Mouse (Mus musculus) midbrain, embryonic 14.5 days (tissue): Measurements from ENCODE around the gene Plscr3. TPM values are rescaled to one million over a fixed set of nuclear protein-coding genes. Genes with fewer than 3 reads are reported as not detected.
A peak's percentile ranks its signal among the peaks of the same experiment; 100 is the strongest.

Source experiments
- ATAC-seq: fragments of 200-750 bp; cut with Nextera tagmentation; 2 replicates; pipeline ENCODE4 v1.8.0; 2017; ENCODE audit warnings: moderate number of reproducible peaks, moderate library complexity; ENCODE audit not compliant: low FRiP score, low TSS enrichment
- DNase-seq: peaks from one replicate; pipeline ENCODE4 v3.0.0-alpha.2; 2015
- H3K27ac ChIP-seq: fragments of 300-500 bp; sonication (generic); replicated peaks from 2 replicates; pipeline ENCODE4 v1.5.1; 2014; ENCODE audit warnings: mild to moderate bottlenecking, low read depth, low read length, moderate library complexity
- H3K27me3 ChIP-seq: fragments of 300-500 bp; sonication (generic); 2 replicates; pipeline ENCODE4 v1.6.1; 2014; ENCODE audit warnings: low read length, control low read depth, mixed read lengths; ENCODE audit not compliant: control insufficient read depth, insufficient read depth
- H3K36me3 ChIP-seq: fragments of 300-500 bp; sonication (generic); 2 replicates; pipeline ENCODE4 v1.6.1; 2014; ENCODE audit warnings: low read length, control low read depth; ENCODE audit not compliant: control insufficient read depth, insufficient read depth
- H3K4me1 ChIP-seq: fragments of 300-500 bp; sonication (generic); 2 replicates; pipeline ENCODE4 v1.6.1; 2014; ENCODE audit warnings: mild to moderate bottlenecking, antibody characterized with exemption, low read length, control low read depth; ENCODE audit not compliant: control insufficient read depth, insufficient read depth
- H3K4me2 ChIP-seq: fragments of 300-500 bp; sonication (generic); 2 replicates; pipeline ENCODE4 v1.6.1; 2014; ENCODE audit warnings: mild to moderate bottlenecking, low read length, moderate library complexity
- H3K4me3 ChIP-seq: fragments of 300-500 bp; sonication (generic); replicated peaks from 2 replicates; pipeline ENCODE4 v1.5.1; 2014; ENCODE audit warnings: low read depth, low read length
- H3K9ac ChIP-seq: fragments of 300-500 bp; sonication (generic); replicated peaks from 2 replicates; pipeline ENCODE4 v1.6.1; 2014; ENCODE audit warnings: mild to moderate bottlenecking, low read length, moderate library complexity
- H3K9me3 ChIP-seq: fragments of 300-500 bp; sonication (generic); 2 replicates; pipeline ENCODE4 v1.6.1; 2016; ENCODE audit warnings: low read length, control low read depth, mixed read lengths; ENCODE audit not compliant: control insufficient read depth
- WGBS: fragments of 180-500 bp; shearing (Covaris S2); extraction: QIAGEN DNeasy Blood & Tissue Kit; methylation state at CpG from one replicate; pipeline ENCODE4 v1.1.7; 2014; 5-methylcytosine and 5-hydroxymethylcytosine counted together
- polyA plus RNA-seq: library from polyadenylated mRNA; unstranded; fragments of >200 nt; fragmentation: Nextera tagmentation; extraction: Ambion mirVana; gene quantifications from 2 replicates; pipeline ENCODE4 v1.2.1, GENCODE M21; 2014

The Plscr3 gene
- polyA plus RNA-seq, 1 experiment from 2014 or later = 51.9 TPM

DNA sequence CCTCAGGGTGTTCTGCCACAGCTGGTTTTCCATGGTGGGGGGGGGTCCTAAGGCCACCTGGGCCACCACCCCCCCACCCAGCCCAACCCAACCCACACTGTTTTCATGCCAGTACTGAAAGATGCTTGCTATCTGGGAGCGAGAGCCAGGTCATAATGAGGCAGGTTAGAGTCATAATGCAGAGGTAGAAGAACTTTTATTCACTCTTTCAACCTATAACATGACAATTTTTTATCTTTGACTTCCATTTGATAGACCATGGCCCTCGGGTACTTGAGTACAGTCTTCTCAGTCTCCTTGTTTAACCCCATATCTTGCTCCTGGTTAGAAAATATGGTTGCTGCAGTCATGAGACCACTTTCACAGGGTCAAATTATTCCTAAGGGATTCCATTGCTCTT, 27.8 kb upstream of the Plscr3 start, which contains the start of gene Spem2:
Gene Spem2 (minus strand): TSS at position 101 of the 400 bp plus-strand sequence.
- Histone ChIP-seq H3K4me1 (no peaks in the 10 kb centered on the region), H3K36me3 (no peaks in the 10 kb centered on the region), H3K27me3 (no peaks in the 10 kb centered on the region), H3K27ac (no peak within 1 kb of the TSS), H3K4me3 (no peak within 1 kb of the TSS), H3K9me3 (0 out of 2 replicates have a peak, but pooled peaks cover 7% of the 10 kb centered on the region), H3K4me2 (no peak within 1 kb of the TSS), H3K9ac (no peak within 1 kb of the TSS)
- no peak for ATAC-seq
- whole genome bisulfite sequencing = 80% methylated on average over 2 of the region's 2 CpGs
- DNase-seq = no peak

DNA sequence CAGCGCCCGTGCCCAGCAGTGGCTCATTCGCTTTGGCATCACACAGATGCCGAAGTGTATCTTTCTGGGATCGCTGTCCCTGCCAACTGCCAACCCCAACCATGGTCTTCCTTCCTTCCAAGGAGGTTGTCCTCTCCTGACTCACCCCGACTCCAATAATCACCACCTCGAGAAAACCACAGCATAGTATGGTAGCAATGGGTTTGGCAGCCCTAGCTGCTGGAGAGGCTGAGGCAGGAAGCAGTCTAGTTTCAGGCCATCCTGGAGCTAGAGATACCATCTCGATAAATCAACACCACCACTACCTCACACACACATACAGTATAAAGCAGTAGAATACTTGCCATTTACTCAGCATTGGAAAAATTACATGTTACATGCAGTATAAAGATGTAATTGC, 27.3 kb upstream of the Plscr3 start:
- 93% methylated on average over 8 of the region's 8 CpGs for WGBS
- 0 out of 2 replicates have a peak, but pooled peaks cover 7% of the 10 kb centered on the region for H3K9me3 ChIP-seq
- no peak overlapping the region for H3K27ac ChIP-seq
- peaks cover 1% of the 10 kb centered on the region for H3K36me3 ChIP-seq
- no peak for DNase-seq
- no peak overlapping the region for H3K4me2 ChIP-seq
- ATAC-seq = no peak
- no peak overlapping the region for H3K9ac ChIP-seq
- H3K4me1 ChIP-seq = no peaks in the 10 kb centered on the region
- no peak overlapping the region for H3K4me3 ChIP-seq
- no peaks in the 10 kb centered on the region for H3K27me3 ChIP-seq

DNA sequence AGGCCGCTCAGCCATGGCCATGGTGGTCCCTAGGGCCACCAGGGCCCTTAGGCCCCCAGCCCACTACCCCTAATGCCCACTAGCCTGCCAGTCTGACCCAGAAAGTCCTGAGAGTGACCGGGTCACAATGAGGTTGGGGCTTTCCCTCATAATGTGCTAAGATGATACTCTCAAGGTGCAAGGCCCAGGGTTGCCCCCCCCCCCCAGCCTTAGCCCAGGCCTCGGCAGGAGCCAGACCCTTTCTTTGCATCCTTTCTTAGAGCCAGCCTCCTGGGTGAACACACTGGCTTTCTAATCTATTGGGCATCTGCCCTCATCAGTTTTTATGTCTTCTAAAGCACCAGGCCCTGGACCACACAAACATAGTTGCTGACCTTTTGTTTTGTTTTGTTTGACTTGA, 24.1 kb upstream of the Plscr3 start, which contains the start of gene Spem1:
Gene Spem1 (minus strand): TSS at position 101 of the 400 bp plus-strand sequence.
- ATAC-seq (no peak), DNase-seq (no peak)
- H3K4me3 ChIP-seq = no peak within 1 kb of the TSS
- no peaks in the 10 kb centered on the region for H3K4me1 ChIP-seq
- no peak within 1 kb of the TSS for H3K4me2 ChIP-seq
- peaks cover 33% of the 10 kb centered on the region for H3K36me3 ChIP-seq
- 87% methylated on average over 3 of the region's 3 CpGs for WGBS
- H3K27ac ChIP-seq = no peak within 1 kb of the TSS
- no peaks in the 10 kb centered on the region for H3K27me3 ChIP-seq
- H3K9ac ChIP-seq = no peak within 1 kb of the TSS
- 0 out of 2 replicates have a peak, but pooled peaks cover 7% of the 10 kb centered on the region for H3K9me3 ChIP-seq

DNA sequence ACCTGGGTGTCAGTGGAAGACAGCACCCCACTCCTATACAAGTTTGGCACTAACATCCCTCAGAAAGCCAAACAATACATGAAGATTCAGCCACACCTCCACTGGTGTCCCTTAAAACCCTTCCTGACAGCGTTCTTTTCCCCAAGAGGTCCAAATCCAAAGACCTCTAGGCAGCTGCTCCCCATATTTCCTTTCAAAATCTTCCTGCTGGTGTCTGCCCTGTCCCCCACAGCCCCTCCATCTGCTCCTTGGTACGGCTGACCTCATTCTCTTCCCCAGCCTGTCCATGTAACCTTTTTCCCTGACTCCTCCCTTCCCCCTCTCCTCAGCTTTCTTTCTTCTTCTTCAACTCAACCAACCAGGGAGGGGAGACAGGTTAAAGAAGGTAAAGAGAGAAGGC, 22.7 kb upstream of the Plscr3 start:
- Histone ChIP-seq H3K27ac (no peak overlapping the region), H3K27me3 (no peaks in the 10 kb centered on the region), H3K4me2 (no peak overlapping the region), H3K4me1 (no peaks in the 10 kb centered on the region), H3K9me3 (no peaks in the 10 kb centered on the region), H3K9ac (no peak overlapping the region), H3K36me3 (peaks cover 47% of the 10 kb centered on the region), H3K4me3 (no peak overlapping the region)
- no peak for ATAC-seq
- no peak for DNase-seq
- 83% methylated on average over 2 of the region's 2 CpGs for WGBS

DNA sequence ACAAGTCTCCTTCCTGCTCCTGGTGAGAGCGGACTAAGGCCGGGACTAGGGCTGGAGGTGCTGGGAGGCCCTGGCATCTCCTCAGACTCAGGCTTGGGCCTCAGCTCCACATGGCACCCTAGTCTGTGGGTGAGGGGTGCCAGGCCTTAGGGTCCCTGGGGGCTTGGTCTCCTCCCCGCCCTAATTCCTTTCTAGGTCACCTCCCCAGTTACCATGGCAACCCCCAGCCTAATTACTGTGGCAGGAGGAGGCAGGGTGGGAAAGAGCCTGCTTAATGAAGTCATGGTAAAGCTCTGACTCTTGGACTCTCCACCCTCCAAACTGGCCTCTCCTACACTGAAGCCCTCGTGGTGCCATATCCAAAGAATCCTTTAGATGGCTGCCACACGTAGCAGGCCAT, 17.3 kb upstream of the Plscr3 start:
- H3K4me1 ChIP-seq = peaks cover 4% of the 10 kb centered on the region
- no peak overlapping the region for H3K9ac ChIP-seq
- H3K36me3 ChIP-seq = peaks cover 87% of the 10 kb centered on the region
- WGBS = 55% methylated on average over 5 of the region's 5 CpGs
- no peak overlapping the region for H3K4me2 ChIP-seq
- ATAC-seq (no peak), DNase-seq (no peak)
- no peak overlapping the region for H3K27ac ChIP-seq
- H3K9me3 ChIP-seq = no peaks in the 10 kb centered on the region
- H3K4me3 ChIP-seq = no peak overlapping the region
- no peaks in the 10 kb centered on the region for H3K27me3 ChIP-seq

DNA sequence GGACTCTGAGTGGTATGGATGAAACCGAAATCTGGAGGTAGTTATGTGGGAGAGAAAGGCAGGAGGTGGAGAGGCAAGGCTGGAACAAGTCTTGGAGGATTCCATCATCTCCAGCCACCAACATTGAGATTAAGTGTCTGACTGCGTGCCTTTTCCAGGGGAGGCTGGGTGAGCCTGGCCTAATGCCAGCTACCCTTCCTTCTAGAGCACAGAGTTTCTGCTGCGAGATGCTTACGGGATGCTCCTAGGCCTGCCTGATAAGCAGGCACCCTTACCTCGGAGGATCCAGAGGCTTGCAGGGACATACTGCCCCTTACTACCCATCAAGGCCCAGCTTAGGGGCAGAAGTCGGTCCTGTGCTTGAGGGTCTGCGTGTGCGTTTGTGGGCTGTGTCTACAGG, 12.6 kb upstream of the Plscr3 start:
- Histone ChIP-seq H3K4me3 (peak overlapping the region; percentile 94), H3K27ac (peak overlapping the region; percentile 96), H3K27me3 (no peaks in the 10 kb centered on the region), H3K4me2 (peak overlapping the region; percentile 99), H3K36me3 (peaks cover 41% of the 10 kb centered on the region), H3K9ac (peak overlapping the region; percentile 95), H3K4me1 (peaks cover 27% of the 10 kb centered on the region), H3K9me3 (no peaks in the 10 kb centered on the region)
- 63% methylated on average over 8 of the region's 8 CpGs for WGBS
- ATAC-seq (no peak), DNase-seq (no peak)

DNA sequence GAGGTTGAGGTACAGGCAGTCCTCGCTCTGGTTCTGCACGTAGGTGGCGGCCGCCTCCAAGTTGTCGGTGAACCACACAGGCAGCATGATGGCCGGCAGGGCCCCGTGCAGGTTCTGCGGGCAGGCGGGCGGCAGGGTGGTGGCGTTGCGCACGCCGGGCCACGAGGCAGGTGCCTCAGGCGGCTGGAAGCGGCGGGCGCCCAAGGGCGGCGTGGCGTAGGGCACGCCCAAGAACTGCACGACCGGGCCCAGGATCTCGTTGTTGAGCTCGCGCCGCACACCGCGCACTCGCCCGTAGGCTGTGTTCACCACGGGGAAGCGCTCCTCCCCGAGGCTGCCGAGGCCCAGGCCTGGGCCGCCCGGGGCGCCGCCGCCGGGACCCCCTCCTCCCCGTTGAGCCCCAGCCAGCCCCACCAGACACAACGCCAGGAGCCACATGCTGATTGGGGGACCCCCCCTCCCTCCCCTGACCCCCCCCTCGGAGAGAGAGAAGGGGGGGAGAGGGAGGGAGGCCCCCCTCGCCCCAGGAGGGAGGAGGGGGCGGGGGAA, 12.1 kb upstream of the Plscr3 start:
- peaks cover 41% of the 10 kb centered on the region for H3K36me3 ChIP-seq
- H3K27ac ChIP-seq = peak overlapping the region; percentile 96
- H3K9ac ChIP-seq = peak overlapping the region; percentile 95
- peaks cover 30% of the 10 kb centered on the region for H3K4me1 ChIP-seq
- peak overlapping the region; percentile 94 for H3K4me3 ChIP-seq
- 5% methylated on average over 47 of the region's 48 CpGs for WGBS
- peak overlapping the region; percentile 99 for H3K4me2 ChIP-seq
- DNase-seq = peak; percentile 71
- H3K27me3 ChIP-seq = no peaks in the 10 kb centered on the region
- no peak for ATAC-seq
- H3K9me3 ChIP-seq = no peaks in the 10 kb centered on the region

DNA sequence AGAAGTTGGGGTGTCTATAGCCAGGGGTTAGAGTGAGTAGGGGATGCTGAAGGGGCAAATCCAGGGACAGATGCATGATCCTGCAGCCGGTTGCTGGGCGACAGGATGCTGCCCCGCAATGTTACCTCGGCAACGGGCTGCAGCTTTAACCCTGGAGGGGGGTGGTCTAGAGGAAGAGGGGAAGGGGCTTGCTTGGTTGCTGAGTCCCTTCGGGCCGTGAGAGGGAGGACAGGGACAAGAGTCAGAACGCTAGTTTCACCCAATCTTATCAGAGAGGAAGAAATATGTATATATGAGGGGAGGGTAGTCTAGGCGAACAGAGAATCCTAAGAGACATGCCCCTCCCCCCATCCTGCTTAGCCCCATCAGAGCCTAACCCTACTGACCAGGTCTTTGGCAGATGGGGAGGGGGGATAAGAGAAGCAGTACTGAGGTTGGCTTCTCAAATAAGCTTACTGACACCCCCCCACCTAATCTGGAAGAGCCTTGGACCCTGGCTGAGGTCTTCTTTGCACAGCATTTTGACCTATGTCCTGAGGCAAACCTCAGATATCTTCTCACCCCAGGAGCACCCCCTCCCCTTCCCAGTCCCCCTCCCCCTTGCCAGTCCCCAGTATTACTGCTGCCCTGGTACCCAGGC, 10.7 kb upstream of the Plscr3 start:
- H3K4me2 ChIP-seq = peak overlapping the region; percentile 99
- DNase-seq (peak; percentile 64), ATAC-seq (no peak)
- peaks cover 34% of the 10 kb centered on the region for H3K4me1 ChIP-seq
- H3K36me3 ChIP-seq = peaks cover 34% of the 10 kb centered on the region
- H3K27ac ChIP-seq = peak overlapping the region; percentile 96
- no peaks in the 10 kb centered on the region for H3K9me3 ChIP-seq
- under 1% methylated on average over 9 of the region's 9 CpGs for WGBS
- H3K4me3 ChIP-seq = peak overlapping the region; percentile 94
- H3K9ac ChIP-seq = peak overlapping the region; percentile 95
- no peaks in the 10 kb centered on the region for H3K27me3 ChIP-seq

DNA sequence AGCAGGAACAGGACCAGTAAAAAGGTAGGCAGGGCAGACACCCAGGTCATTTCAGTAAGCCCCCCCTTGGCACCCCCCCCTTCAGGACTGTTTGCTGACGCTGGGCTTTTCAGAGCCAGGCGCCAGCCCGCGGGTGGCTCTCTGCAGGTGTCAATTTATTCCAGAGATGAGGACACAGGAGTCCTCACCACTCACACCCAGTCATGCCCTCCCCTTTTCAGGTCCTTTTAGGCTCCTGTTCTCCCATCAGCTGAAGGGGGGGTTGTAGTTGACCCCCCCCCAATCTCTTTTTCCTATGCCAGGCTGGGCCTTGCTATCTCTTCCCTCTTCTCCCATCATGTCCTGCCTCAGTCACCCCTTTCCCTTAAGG, 10.2 kb upstream of the Plscr3 start:
- DNase-seq = peak; percentile 29
- ATAC-seq = no peak

More for the DNA sequence above, 10.2 kb upstream of the Plscr3 start:
- Histone ChIP-seq H3K27me3 (no peaks in the 10 kb centered on the region), H3K4me1 (peaks cover 34% of the 10 kb centered on the region), H3K36me3 (peaks cover 29% of the 10 kb centered on the region), H3K9ac (peak overlapping the region; percentile 95), H3K9me3 (no peaks in the 10 kb centered on the region), H3K4me2 (peak overlapping the region; percentile 99), H3K4me3 (peak overlapping the region; percentile 94), H3K27ac (peak overlapping the region; percentile 96)
- WGBS = 2% methylated on average over 4 of the region's 4 CpGs
